31 mouse cellular contexts compared by ENCODE assay signal in genomic region chr1:39373378-39373777, GRCm38 (mm10). TPM values are rescaled to one million over a fixed set of nuclear protein-coding genes. Genes with fewer than 3 reads are reported as not detected.
DNase-seq lines count a peak whose midpoint lies in the region; ATAC-seq and TF ChIP-seq lines count a peak whose summit lies in the region.
"Had no signal": no experiment of that assay in that cellular context is flagged by ENCODE, and none has a peak within 500 bp of the region (broad histone marks: within the 10 kb centered on the region; RNA-seq: fewer than 3 reads in every experiment).

No protein-coding gene starts in this region.

- WGBS in midbrain, embryonic 11.5 days: 76% methylated on average over 4 of the region's 4 CpGs
- 71% methylated on average over 4 of the region's 4 CpGs for WGBS in midbrain, embryonic 13.5 days
- WGBS in lung, postnatal 0 days: 60% methylated on average over 4 of the region's 4 CpGs
- 71% methylated on average over 4 of the region's 4 CpGs for WGBS in hindbrain, embryonic 13.5 days

- H3K9ac ChIP-seq in midbrain, embryonic 11.5 days (ENCODE audit: low read length): no peak overlapping the region
- H3K9ac ChIP-seq in midbrain, embryonic 13.5 days (replicated peaks): no peak overlapping the region
- H3K9ac ChIP-seq in lung, postnatal 0 days (replicated peaks; ENCODE audit: low read depth): no peak overlapping the region
- H3K9ac ChIP-seq in hindbrain, embryonic 13.5 days: no peak overlapping the region
- H3K9ac ChIP-seq: embryonic facial prominence, embryonic 12.5 days; embryonic facial prominence, embryonic 15.5 days; forebrain, embryonic 13.5 days; forebrain, postnatal 0 days; heart, embryonic 12.5 days; heart, embryonic 15.5 days; hindbrain, embryonic 14.5 days had no signal

- no peak for TF ChIP-seq EP300 in lung, postnatal 0 days (IDR thresholded peaks at IDR 0.05)

- TF ChIP-seq POLR2A in embryonic fibroblast, embryonic 13.5 days (IDR thresholded peaks at IDR 0.05; ENCODE audit: low read depth, low read length): 0 out of 2 replicates have a peak, but pooled peaks have one; percentile 10

- no peak overlapping the region for H3K4me3 ChIP-seq in midbrain, embryonic 11.5 days (ENCODE audit: low read depth, low read length)
- H3K4me3 ChIP-seq in midbrain, embryonic 13.5 days (replicated peaks): no peak overlapping the region
- no peak overlapping the region for H3K4me3 ChIP-seq in embryonic fibroblast, embryonic 13.5 days (ENCODE audit: insufficient read depth, low read length)
- no peak overlapping the region for H3K4me3 ChIP-seq in lung, postnatal 0 days (ENCODE audit: low read depth, low read length)
- H3K4me3 ChIP-seq in hindbrain, embryonic 13.5 days: no peak overlapping the region
- H3K4me3 ChIP-seq: embryonic facial prominence, embryonic 12.5 days; embryonic facial prominence, embryonic 15.5 days; erythroblast, embryonic 14.5 days; forebrain, embryonic 13.5 days; heart, embryonic 12.5 days; heart, embryonic 15.5 days; hindbrain, embryonic 10.5 days had no signal

- no peak for ATAC-seq in midbrain, embryonic 11.5 days (ENCODE audit: low FRiP score)
- ATAC-seq in midbrain, embryonic 13.5 days: no peak
- ATAC-seq in lung, postnatal 0 days: no peak
- no peak for ATAC-seq in hindbrain, embryonic 13.5 days (ENCODE audit: low FRiP score)
- ATAC-seq: forebrain, embryonic 13.5 days; forebrain, postnatal 0 days; hindbrain, postnatal 0 days; inflammation-experienced regulatory T-cells, adult 6 months; intestine, embryonic 16.5 days had no signal

- H3K9me3 ChIP-seq in midbrain, embryonic 11.5 days (ENCODE audit: control insufficient read depth, low read length): no peaks in the 10 kb centered on the region
- no peaks in the 10 kb centered on the region for H3K9me3 ChIP-seq in midbrain, embryonic 13.5 days
- no peaks in the 10 kb centered on the region for H3K9me3 ChIP-seq in lung, postnatal 0 days (ENCODE audit: low read length)
- no peaks in the 10 kb centered on the region for H3K9me3 ChIP-seq in hindbrain, embryonic 13.5 days
- H3K9me3 ChIP-seq: embryonic facial prominence, embryonic 12.5 days; embryonic facial prominence, embryonic 15.5 days; forebrain, embryonic 13.5 days; heart, embryonic 12.5 days; heart, embryonic 15.5 days; hindbrain, embryonic 10.5 days had no signal

- H3K4me2 ChIP-seq in midbrain, embryonic 11.5 days: no peak overlapping the region
- no peak overlapping the region for H3K4me2 ChIP-seq in midbrain, embryonic 13.5 days (replicated peaks)
- H3K4me2 ChIP-seq in lung, postnatal 0 days (replicated peaks; ENCODE audit: low read depth, low read length): no peak overlapping the region
- no peak overlapping the region for H3K4me2 ChIP-seq in hindbrain, embryonic 13.5 days
- H3K4me2 ChIP-seq: embryonic facial prominence, embryonic 12.5 days; embryonic facial prominence, embryonic 15.5 days; forebrain, embryonic 13.5 days; heart, embryonic 12.5 days; heart, embryonic 15.5 days; hindbrain, embryonic 14.5 days had no signal

- H3K27ac ChIP-seq in midbrain, embryonic 11.5 days (ENCODE audit: low read depth, low read length): no peak overlapping the region
- H3K27ac ChIP-seq in midbrain, embryonic 13.5 days: no peak overlapping the region
- no peak overlapping the region for H3K27ac ChIP-seq in embryonic fibroblast, embryonic 13.5 days (ENCODE audit: insufficient read depth, low read length)
- H3K27ac ChIP-seq in lung, postnatal 0 days (ENCODE audit: low read length): no peak overlapping the region
- H3K27ac ChIP-seq in hindbrain, embryonic 13.5 days: no peak overlapping the region
- H3K27ac ChIP-seq: embryonic facial prominence, embryonic 12.5 days; embryonic facial prominence, embryonic 15.5 days; forebrain, embryonic 13.5 days; heart, embryonic 15.5 days; hindbrain, embryonic 10.5 days; hindbrain, embryonic 14.5 days; hindbrain, postnatal 0 days had no signal

- peaks cover 10% of the 10 kb centered on the region for H3K4me1 ChIP-seq in midbrain, embryonic 11.5 days (ENCODE audit: control insufficient read depth, insufficient read depth, low read length)
- peaks cover 14% of the 10 kb centered on the region for H3K4me1 ChIP-seq in midbrain, embryonic 13.5 days (replicated peaks)
- H3K4me1 ChIP-seq in embryonic fibroblast, embryonic 13.5 days (ENCODE audit: control insufficient read depth, insufficient read depth, low read length): peaks cover 2% of the 10 kb centered on the region; the same call in 1 of the 2 replicates
- peaks cover 6% of the 10 kb centered on the region for H3K4me1 ChIP-seq in lung, postnatal 0 days (ENCODE audit: insufficient read depth, low read depth, low read length)
- H3K4me1 ChIP-seq in hindbrain, embryonic 13.5 days (replicated peaks): peaks cover 12% of the 10 kb centered on the region

- no peak for TF ChIP-seq CTCF in embryonic fibroblast, embryonic 13.5 days (IDR thresholded peaks at IDR 0.05; ENCODE audit: borderline replicate concordance, insufficient read depth, low read length)
- TF ChIP-seq CTCF in lung, postnatal 0 days (IDR thresholded peaks at IDR 0.05): no peak

- no peaks in the 10 kb centered on the region for H3K27me3 ChIP-seq in midbrain, embryonic 11.5 days (ENCODE audit: control insufficient read depth, insufficient read depth, low read length)
- no peaks in the 10 kb centered on the region for H3K27me3 ChIP-seq in midbrain, embryonic 13.5 days
- no peaks in the 10 kb centered on the region for H3K27me3 ChIP-seq in lung, postnatal 0 days (replicated peaks; ENCODE audit: insufficient read depth, low read length)
- no peaks in the 10 kb centered on the region for H3K27me3 ChIP-seq in hindbrain, embryonic 13.5 days
- H3K27me3 ChIP-seq: embryonic facial prominence, embryonic 12.5 days; embryonic facial prominence, embryonic 15.5 days; forebrain, embryonic 13.5 days; heart, embryonic 12.5 days; heart, embryonic 15.5 days had no signal

- DNase-seq in embryo, embryonic 9.5 days (ENCODE audit: extremely low spot score): peak; percentile 30
- no peak for DNase-seq in embryo, embryonic 11 days
- DNase-seq in midbrain, embryonic 11.5 days (ENCODE audit: low spot score, missing footprints): peak; percentile 82
- no peak for DNase-seq in lung, postnatal 14 days
- no peak for DNase-seq in lung, postnatal 0 days (ENCODE audit: low spot score)
- DNase-seq: adrenal gland, adult 2 months; adrenal gland, postnatal 14 days; B cell, adult 2 months; cerebellum, adult 11-12 months; cerebellum, adult 8-10 months; cerebellum, postnatal 10 days; cerebellum, postnatal 36 days; forebrain, postnatal 0 days; gastrocnemius, postnatal 25 days; heart, adult 18-20 months; heart, postnatal 10 days; heart, postnatal 36 days had no signal

- H3K36me3 ChIP-seq in midbrain, embryonic 11.5 days (ENCODE audit: control insufficient read depth, insufficient read depth, low read length): peaks cover 22% of the 10 kb centered on the region
- H3K36me3 ChIP-seq in midbrain, embryonic 13.5 days: peaks cover 68% of the 10 kb centered on the region
- H3K36me3 ChIP-seq in lung, postnatal 0 days (ENCODE audit: insufficient read depth, low read length): peaks cover 35% of the 10 kb centered on the region
- peaks cover 68% of the 10 kb centered on the region for H3K36me3 ChIP-seq in hindbrain, embryonic 13.5 days

RNA-seq across cellular contexts. Expression of gene Rpl31, which starts 5.7 kb away (rescaled TPM):
- 430 and 474 TPM in 2 replicates for polyA plus RNA-seq in midbrain, embryonic 11.5 days (2014; fragmentation: Nextera tagmentation; extraction: Ambion mirVana)
- polyA plus RNA-seq in midbrain, embryonic 13.5 days (2015; fragmentation: Nextera tagmentation; extraction: Ambion mirVana): 374 and 398 TPM in 2 replicates
- polyA plus RNA-seq in embryonic fibroblast, embryonic 13.5 days (2011; ENCODE audit: insufficient read length, low read depth, missing spikeins): 1,424 and 1,489 TPM in 2 replicates
- 379 and 423 TPM in 2 replicates for polyA plus RNA-seq in lung, postnatal 0 days (2015; fragmentation: Nextera tagmentation; extraction: Ambion mirVana)
- 394 and 397 TPM in 2 replicates for polyA plus RNA-seq in hindbrain, embryonic 13.5 days (2015; fragmentation: Nextera tagmentation; extraction: Ambion mirVana)

Comparison
In these comparisons a context has a peak if more than half of its experiments do, and no peak if none do; other contexts are left out.
1. DNase-seq: peak in embryo, embryonic 9.5 days (single experiment) and midbrain, embryonic 11.5 days (single experiment); none in embryo, embryonic 11 days (single experiment), lung, postnatal 14 days (single experiment) and lung, postnatal 0 days (single experiment).